Mouse (Mus musculus): ENCODE results near the gene Kcnk13. TPM values are rescaled to one million over a fixed set of nuclear protein-coding genes. Genes with fewer than 3 reads are reported as not detected.

The Kcnk13 gene
- total and polyA plus RNA-seq, 2 experiments from 2014 or later = 0.34 to 2.6 TPM

GRCm38 (mm10) chr12:99938476-99938875, 25.8 kb upstream of the Kcnk13 start:
- Histone ChIP-seq H3K27ac (ENCODE audit: low read depth) (no peak overlapping the region), H3K9me3 (replicated peaks; ENCODE audit: control insufficient read depth, low read length) (no peaks in the 10 kb centered on the region), H3K27me3 (ENCODE audit: control insufficient read depth, insufficient read depth, low read length) (no peaks in the 10 kb centered on the region), H3K4me1 (ENCODE audit: control insufficient read depth, insufficient read depth) (no peaks in the 10 kb centered on the region), H3K36me3 (replicated peaks; ENCODE audit: control insufficient read depth, insufficient read depth, low read length) (peaks cover 18% of the 10 kb centered on the region), H3K9ac (replicated peaks; ENCODE audit: low read depth, low read length) (no peak overlapping the region), H3K4me2 (ENCODE audit: low read depth, low read length) (no peak overlapping the region), H3K4me3 (ENCODE audit: low read depth, low read length) (no peak overlapping the region)
- no peak for DNase-seq (ENCODE audit: low spot score)
- no peak for ATAC-seq (ENCODE audit: insufficient read depth, low read depth)
- 65% methylated on average over 4 of the region's 4 CpGs for WGBS
- TF ChIP-seq EP300 (IDR thresholded peaks at IDR 0.05; ENCODE audit: low read depth) (no peak), CTCF (IDR thresholded peaks at IDR 0.05; ENCODE audit: low read depth) (no peak)

GRCm38 (mm10) chr12:99939179-99939578, 25.1 kb upstream of the Kcnk13 start:
- Histone ChIP-seq H3K27ac (ENCODE audit: low read depth) (no peak overlapping the region), H3K36me3 (replicated peaks; ENCODE audit: control insufficient read depth, insufficient read depth, low read length) (peaks cover 18% of the 10 kb centered on the region), H3K27me3 (ENCODE audit: control insufficient read depth, insufficient read depth, low read length) (no peaks in the 10 kb centered on the region), H3K4me2 (ENCODE audit: low read depth, low read length) (no peak overlapping the region), H3K9me3 (replicated peaks; ENCODE audit: control insufficient read depth, low read length) (no peaks in the 10 kb centered on the region), H3K9ac (replicated peaks; ENCODE audit: low read depth, low read length) (no peak overlapping the region), H3K4me3 (ENCODE audit: low read depth, low read length) (no peak overlapping the region), H3K4me1 (ENCODE audit: control insufficient read depth, insufficient read depth) (no peaks in the 10 kb centered on the region)
- DNase-seq (ENCODE audit: low spot score) (no peak), ATAC-seq (ENCODE audit: insufficient read depth, low read depth) (no peak)
- TF ChIP-seq EP300 (IDR thresholded peaks at IDR 0.05; ENCODE audit: low read depth) (no peak), CTCF (IDR thresholded peaks at IDR 0.05; ENCODE audit: low read depth) (no peak)
- WGBS = 72% methylated on average over 6 of the region's 6 CpGs

GRCm38 (mm10) chr12:99940704-99941103, 23.6 kb upstream of the Kcnk13 start:
- TF ChIP-seq EP300 (IDR thresholded peaks at IDR 0.05; ENCODE audit: low read depth) = no peak
- no peak for TF ChIP-seq CTCF (IDR thresholded peaks at IDR 0.05; ENCODE audit: low read depth)
- H3K4me3 ChIP-seq (ENCODE audit: low read depth, low read length) = no peak overlapping the region
- 89% methylated on average over 7 of the region's 7 CpGs for WGBS
- no peaks in the 10 kb centered on the region for H3K27me3 ChIP-seq (ENCODE audit: control insufficient read depth, insufficient read depth, low read length)
- no peaks in the 10 kb centered on the region for H3K4me1 ChIP-seq (ENCODE audit: control insufficient read depth, insufficient read depth)
- H3K9ac ChIP-seq (replicated peaks; ENCODE audit: low read depth, low read length) = no peak overlapping the region
- DNase-seq (ENCODE audit: low spot score) (no peak), ATAC-seq (ENCODE audit: insufficient read depth, low read depth) (no peak)
- no peak overlapping the region for H3K4me2 ChIP-seq (ENCODE audit: low read depth, low read length)
- H3K9me3 ChIP-seq (replicated peaks; ENCODE audit: control insufficient read depth, low read length) = no peaks in the 10 kb centered on the region
- no peak overlapping the region for H3K27ac ChIP-seq (ENCODE audit: low read depth)
- peaks cover 10% of the 10 kb centered on the region for H3K36me3 ChIP-seq (replicated peaks; ENCODE audit: control insufficient read depth, insufficient read depth, low read length)

- Histone ChIP-seq H3K9me3 (replicated peaks; ENCODE audit: control insufficient read depth, low read length) (no peaks in the 10 kb centered on the region), H3K4me1 (ENCODE audit: control insufficient read depth, insufficient read depth) (no peaks in the 10 kb centered on the region), H3K4me3 (ENCODE audit: low read depth, low read length) (no peak overlapping the region), H3K27ac (ENCODE audit: low read depth) (no peak overlapping the region), H3K27me3 (ENCODE audit: control insufficient read depth, insufficient read depth, low read length) (no peaks in the 10 kb centered on the region), H3K4me2 (ENCODE audit: low read depth, low read length) (no peak overlapping the region), H3K9ac (replicated peaks; ENCODE audit: low read depth, low read length) (no peak overlapping the region), H3K36me3 (replicated peaks; ENCODE audit: control insufficient read depth, insufficient read depth, low read length) (peaks cover 11% of the 10 kb centered on the region)
- 77% methylated on average over 8 of the region's 8 CpGs for WGBS
- no peak for ATAC-seq (ENCODE audit: insufficient read depth, low read depth)
- no peak for DNase-seq (ENCODE audit: low spot score)
- TF ChIP-seq EP300 (IDR thresholded peaks at IDR 0.05; ENCODE audit: low read depth) (no peak), CTCF (IDR thresholded peaks at IDR 0.05; ENCODE audit: low read depth) (no peak)
Measured at GRCm38 (mm10) chr12:99942441-99942840, 21.9 kb upstream of the Kcnk13 start.

- peak; percentile 51 for ATAC-seq (ENCODE audit: insufficient read depth, low read depth)
- TF ChIP-seq EP300 (IDR thresholded peaks at IDR 0.05; ENCODE audit: low read depth) (no peak), CTCF (IDR thresholded peaks at IDR 0.05; ENCODE audit: low read depth) (peak; percentile 59)
- Histone ChIP-seq H3K27me3 (ENCODE audit: control insufficient read depth, insufficient read depth, low read length) (no peaks in the 10 kb centered on the region), H3K4me2 (ENCODE audit: low read depth, low read length) (no peak overlapping the region), H3K27ac (ENCODE audit: low read depth) (no peak overlapping the region), H3K9ac (replicated peaks; ENCODE audit: low read depth, low read length) (no peak overlapping the region), H3K9me3 (replicated peaks; ENCODE audit: control insufficient read depth, low read length) (no peaks in the 10 kb centered on the region), H3K36me3 (replicated peaks; ENCODE audit: control insufficient read depth, insufficient read depth, low read length) (peaks cover 15% of the 10 kb centered on the region; the same call in 1 of the 2 replicates), H3K4me1 (ENCODE audit: control insufficient read depth, insufficient read depth) (no peaks in the 10 kb centered on the region), H3K4me3 (ENCODE audit: low read depth, low read length) (no peak overlapping the region)
- no peak for DNase-seq (ENCODE audit: low spot score)
- 56% methylated on average over 7 of the region's 7 CpGs for WGBS
Measured at GRCm38 (mm10) chr12:99952928-99953327, 11.4 kb upstream of the Kcnk13 start.

- H3K9me3 ChIP-seq (replicated peaks; ENCODE audit: control insufficient read depth, low read length) = no peaks in the 10 kb centered on the region
- no peak for DNase-seq (ENCODE audit: low spot score)
- no peaks in the 10 kb centered on the region for H3K27me3 ChIP-seq (ENCODE audit: control insufficient read depth, insufficient read depth, low read length)
- H3K4me2 ChIP-seq (ENCODE audit: low read depth, low read length) = no peak overlapping the region
- WGBS = 74% methylated on average over 7 of the region's 7 CpGs
- no peak for ATAC-seq (ENCODE audit: insufficient read depth, low read depth)
- no peak overlapping the region for H3K4me3 ChIP-seq (ENCODE audit: low read depth, low read length)
- no peak overlapping the region for H3K27ac ChIP-seq (ENCODE audit: low read depth)
- H3K4me1 ChIP-seq (ENCODE audit: control insufficient read depth, insufficient read depth) = no peaks in the 10 kb centered on the region
- TF ChIP-seq CTCF (IDR thresholded peaks at IDR 0.05; ENCODE audit: low read depth) (no peak), EP300 (IDR thresholded peaks at IDR 0.05; ENCODE audit: low read depth) (no peak)
- H3K9ac ChIP-seq (replicated peaks; ENCODE audit: low read depth, low read length) = no peak overlapping the region
- 0 out of 2 replicates have a peak, but pooled peaks cover 8% of the 10 kb centered on the region for H3K36me3 ChIP-seq (replicated peaks; ENCODE audit: control insufficient read depth, insufficient read depth, low read length)
Measured at GRCm38 (mm10) chr12:99956411-99956810, 7.9 kb upstream of the Kcnk13 start.
